Mouse (Mus musculus) hematopoietic stem cell, adult 5-6 weeks (primary cell): ENCODE data around the gene Twist2. TPM values are rescaled to one million over a fixed set of nuclear protein-coding genes. Genes with fewer than 3 reads are reported as not detected.

Experiments
- ATAC-seq, 2 experiments: fragments of 125-278 bp in 1 of 2; replicated peaks in 1 of 2; 2 replicates each; pipeline ENCODE4 v1.8.0; 2016 to 2017; ENCODE audit warnings: inconsistent platforms in 2 of 2, mild to moderate bottlenecking in 2 of 2, moderate number of reproducible peaks in 2 of 2, low read depth in 1 of 2, moderate TSS enrichment in 1 of 2; ENCODE audit not compliant: low FRiP score in 2 of 2, poor library complexity in 2 of 2, severe bottlenecking in 2 of 2, insufficient read depth in 1 of 2, low TSS enrichment in 1 of 2
- total RNA-seq: library from RNA; stranded (forward); fragments of 172-1452, 232-1000 nt; gene quantifications from 2 replicates; pipeline ENCODE4 v1.2.3, GENCODE M21; 2017

Twist2 gene
- not detected in 2 replicates for total RNA-seq

GRCm38 (mm10) chr1:91800967-91801843, at the start of gene Twist2:
TSS of gene Twist2 (plus strand) at chr1:91801461.
- ATAC-seq, result no peak

GRCm38 (mm10) chr1:91752931-91753330, 48.3 kb upstream of the Twist2 start:
- ATAC-seq, result no peak

- peak in 1 of 2 experiments; percentile 60; a peak in 1 of 4 replicates for ATAC-seq
Measured at GRCm38 (mm10) chr1:91755102-91755501, 46.2 kb upstream of the Twist2 start.

GRCm38 (mm10) chr1:91757292-91757691, 44.0 kb upstream of the Twist2 start:
- no peak for ATAC-seq

GRCm38 (mm10) chr1:91758143-91758542, 43.1 kb upstream of the Twist2 start:
- ATAC-seq, result no peak

- ATAC-seq, result no peak
Measured at GRCm38 (mm10) chr1:91758600-91759515, 42.4 kb upstream of the Twist2 start.

- ATAC-seq, result no peak
Measured at GRCm38 (mm10) chr1:91760140-91760986, 40.9 kb upstream of the Twist2 start.

GRCm38 (mm10) chr1:91762528-91763091, 38.7 kb upstream of the Twist2 start:
- 0 out of 4 replicates have a peak, but pooled peaks of 1 of the 2 experiments have one; percentile 27 for ATAC-seq

GRCm38 (mm10) chr1:91770221-91770624, 31.0 kb upstream of the Twist2 start:
- no peak for ATAC-seq

- no peak for ATAC-seq
Measured at GRCm38 (mm10) chr1:91770676-91771075, 30.6 kb upstream of the Twist2 start.

- no peak for ATAC-seq
Measured at GRCm38 (mm10) chr1:91776928-91777327, 24.3 kb upstream of the Twist2 start.

GRCm38 (mm10) chr1:91779819-91780218, 21.4 kb upstream of the Twist2 start:
- no peak for ATAC-seq

GRCm38 (mm10) chr1:91781182-91781581, 20.1 kb upstream of the Twist2 start:
- ATAC-seq, result no peak

GRCm38 (mm10) chr1:91784162-91784561, 17.1 kb upstream of the Twist2 start:
- ATAC-seq, result no peak

GRCm38 (mm10) chr1:91799323-91799722, 1.9 kb upstream of the Twist2 start:
- ATAC-seq, result no peak

GRCm38 (mm10) chr1:91800348-91800747, 913 bp upstream of the Twist2 start:
- ATAC-seq, result no peak

GRCm38 (mm10) chr1:91801844-91802366, 644 bp downstream of the Twist2 start:
- ATAC-seq, result no peak
